Mouse (Mus musculus): ENCODE measurements around the gene Yes1.

DNA sequence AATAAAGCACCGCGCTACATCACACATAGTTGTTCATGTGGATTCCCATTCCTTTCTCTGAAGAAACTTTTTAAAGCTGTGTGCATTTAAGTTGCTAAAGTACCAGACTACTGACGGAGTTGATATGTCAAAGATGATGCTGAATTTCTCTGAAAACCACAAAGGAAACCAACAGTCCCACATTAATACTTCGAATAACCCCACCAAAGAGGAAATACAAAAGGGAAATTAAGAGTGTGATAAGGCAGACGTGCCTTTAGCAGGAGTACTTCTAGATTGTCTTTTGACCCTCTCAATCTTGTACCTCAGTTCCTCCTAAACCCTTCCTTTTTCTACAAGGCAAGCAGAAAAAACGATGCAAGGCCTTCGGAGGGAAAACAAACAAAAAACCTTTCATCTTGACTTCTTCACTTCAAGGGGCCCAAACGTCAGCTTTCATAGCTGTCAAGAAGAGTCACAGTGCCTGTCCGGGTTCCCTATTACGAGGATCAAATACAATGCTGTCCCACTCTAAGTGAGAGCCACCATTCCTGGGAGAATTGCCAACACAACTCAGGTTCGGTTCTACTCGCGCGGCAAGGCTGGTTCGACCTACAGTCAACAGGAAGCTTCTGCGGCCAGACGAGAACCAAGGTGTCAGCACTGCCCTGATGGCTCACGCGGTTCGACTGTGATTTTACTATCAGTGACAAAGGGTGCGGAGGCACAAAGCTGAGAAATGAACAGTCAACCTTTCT, 739 bp upstream of the Yes1 start:
- TF ChIP-seq POLR2A (IDR thresholded peaks at IDR 0.05; ENCODE audit: extremely low read depth, insufficient read depth, low read length) (no peak), CTCF (IDR thresholded peaks at IDR 0.05; ENCODE audit: extremely low read depth, insufficient read depth, low read length) (no peak)
